Mouse (Mus musculus): Measurements from ENCODE around the gene Crip1. TPM values are rescaled to one million over a fixed set of nuclear protein-coding genes. Genes with fewer than 3 reads are reported as not detected.

Crip1 gene
- polyA plus RNA-seq, 1 experiment from 2014 or later = 1,992 TPM

GRCm38 (mm10) chr12:113140616-113141411 is 5.3 kb upstream of the Crip1 start:
- ATAC-seq = peak; percentile 2; the same call in 1 of the 2 replicates
- no peak for TF ChIP-seq CTCF (IDR thresholded peaks at IDR 0.05; ENCODE audit: low read depth)
- peak overlapping the region; percentile 51 for H3K4me3 ChIP-seq (ENCODE audit: low read depth, low read length)
- H3K36me3 ChIP-seq (ENCODE audit: control insufficient read depth, insufficient read depth) = peaks cover 30% of the 10 kb centered on the region
- 4% methylated on average over 49 of the region's 49 CpGs for WGBS
- H3K27ac ChIP-seq (ENCODE audit: low read depth, low read length) = peak overlapping the region; percentile 62
- peak overlapping the region; percentile 47 for H3K9ac ChIP-seq (ENCODE audit: low read depth, low read length)
- H3K4me1 ChIP-seq (replicated peaks; ENCODE audit: control insufficient read depth, insufficient read depth, low read length) = 0 out of 2 replicates have a peak, but pooled peaks cover 4% of the 10 kb centered on the region
- H3K4me2 ChIP-seq (replicated peaks; ENCODE audit: low read depth) = peak overlapping the region; percentile 89
- no peaks in the 10 kb centered on the region for H3K9me3 ChIP-seq (ENCODE audit: control insufficient read depth)
- H3K27me3 ChIP-seq (replicated peaks; ENCODE audit: control insufficient read depth, insufficient read depth, low read length) = peaks cover 29% of the 10 kb centered on the region

GRCm38 (mm10) chr12:113141531-113141973 is 4.6 kb upstream of the Crip1 start:
- Histone ChIP-seq H3K9ac (ENCODE audit: low read depth, low read length) (peak overlapping the region; percentile 22; the same call in 1 of the 2 replicates), H3K4me3 (ENCODE audit: low read depth, low read length) (peak overlapping the region; percentile 51), H3K36me3 (ENCODE audit: control insufficient read depth, insufficient read depth) (peaks cover 23% of the 10 kb centered on the region), H3K4me1 (replicated peaks; ENCODE audit: control insufficient read depth, insufficient read depth, low read length) (peaks cover 9% of the 10 kb centered on the region; the same call in 1 of the 2 replicates), H3K4me2 (replicated peaks; ENCODE audit: low read depth) (peak overlapping the region; percentile 89), H3K27ac (ENCODE audit: low read depth, low read length) (peak overlapping the region; percentile 62), H3K27me3 (replicated peaks; ENCODE audit: control insufficient read depth, insufficient read depth, low read length) (peaks cover 32% of the 10 kb centered on the region), H3K9me3 (ENCODE audit: control insufficient read depth) (no peaks in the 10 kb centered on the region)
- WGBS = 53% methylated on average over 8 of the region's 8 CpGs
- no peak for TF ChIP-seq CTCF (IDR thresholded peaks at IDR 0.05; ENCODE audit: low read depth)
- no peak for ATAC-seq

GRCm38 (mm10) chr12:113142021-113142975 is 3.8 kb upstream of the Crip1 start:
- Histone ChIP-seq H3K27ac (ENCODE audit: low read depth, low read length) (peak overlapping the region; percentile 62; the same call in 1 of the 2 replicates), H3K4me3 (ENCODE audit: low read depth, low read length) (peak overlapping the region; percentile 51), H3K9me3 (ENCODE audit: control insufficient read depth) (no peaks in the 10 kb centered on the region), H3K36me3 (ENCODE audit: control insufficient read depth, insufficient read depth) (peaks cover 15% of the 10 kb centered on the region; the same call in 1 of the 2 replicates), H3K4me1 (replicated peaks; ENCODE audit: control insufficient read depth, insufficient read depth, low read length) (peaks cover 12% of the 10 kb centered on the region), H3K9ac (ENCODE audit: low read depth, low read length) (0 out of 2 replicates have a peak overlapping the region, but pooled peaks have one; percentile 22), H3K4me2 (replicated peaks; ENCODE audit: low read depth) (peak overlapping the region; percentile 89), H3K27me3 (replicated peaks; ENCODE audit: control insufficient read depth, insufficient read depth, low read length) (peaks cover 34% of the 10 kb centered on the region)
- no peak for ATAC-seq
- TF ChIP-seq CTCF (IDR thresholded peaks at IDR 0.05; ENCODE audit: low read depth) = no peak; the same call in 1 of the 2 replicates
- 20% methylated on average over 15 of the region's 15 CpGs for WGBS

GRCm38 (mm10) chr12:113143164-113143563 is 3.0 kb upstream of the Crip1 start:
- no peak overlapping the region for H3K9ac ChIP-seq (ENCODE audit: low read depth, low read length)
- WGBS = 43% methylated on average over 7 of the region's 7 CpGs
- no peak overlapping the region; the same call in 1 of the 2 replicates for H3K27ac ChIP-seq (ENCODE audit: low read depth, low read length)
- H3K4me2 ChIP-seq (replicated peaks; ENCODE audit: low read depth) = peak overlapping the region; percentile 89
- no peaks in the 10 kb centered on the region for H3K9me3 ChIP-seq (ENCODE audit: control insufficient read depth)
- H3K27me3 ChIP-seq (replicated peaks; ENCODE audit: control insufficient read depth, insufficient read depth, low read length) = peaks cover 34% of the 10 kb centered on the region
- H3K4me3 ChIP-seq (ENCODE audit: low read depth, low read length) = peak overlapping the region; percentile 16; the same call in 1 of the 2 replicates
- peaks cover 13% of the 10 kb centered on the region for H3K4me1 ChIP-seq (replicated peaks; ENCODE audit: control insufficient read depth, insufficient read depth, low read length)
- no peak for ATAC-seq
- TF ChIP-seq CTCF (IDR thresholded peaks at IDR 0.05; ENCODE audit: low read depth) = peak; percentile 31
- peaks cover 7% of the 10 kb centered on the region; the same call in 1 of the 2 replicates for H3K36me3 ChIP-seq (ENCODE audit: control insufficient read depth, insufficient read depth)

GRCm38 (mm10) chr12:113144001-113144756 is 1.9 kb upstream of the Crip1 start:
- ATAC-seq = no peak
- 79% methylated on average over 20 of the region's 20 CpGs for WGBS
- Histone ChIP-seq H3K9ac (ENCODE audit: low read depth, low read length) (no peak overlapping the region), H3K27me3 (replicated peaks; ENCODE audit: control insufficient read depth, insufficient read depth, low read length) (peaks cover 34% of the 10 kb centered on the region), H3K4me2 (replicated peaks; ENCODE audit: low read depth) (no peak overlapping the region), H3K4me3 (ENCODE audit: low read depth, low read length) (no peak overlapping the region), H3K27ac (ENCODE audit: low read depth, low read length) (no peak overlapping the region), H3K9me3 (ENCODE audit: control insufficient read depth) (no peaks in the 10 kb centered on the region), H3K36me3 (ENCODE audit: control insufficient read depth, insufficient read depth) (peaks cover 7% of the 10 kb centered on the region; the same call in 1 of the 2 replicates), H3K4me1 (replicated peaks; ENCODE audit: control insufficient read depth, insufficient read depth, low read length) (peaks cover 19% of the 10 kb centered on the region)
- peak; percentile 81 for TF ChIP-seq CTCF (IDR thresholded peaks at IDR 0.05; ENCODE audit: low read depth)
